Mouse (Mus musculus): ENCODE data around the gene Pcca.

The Pcca gene

DNA sequence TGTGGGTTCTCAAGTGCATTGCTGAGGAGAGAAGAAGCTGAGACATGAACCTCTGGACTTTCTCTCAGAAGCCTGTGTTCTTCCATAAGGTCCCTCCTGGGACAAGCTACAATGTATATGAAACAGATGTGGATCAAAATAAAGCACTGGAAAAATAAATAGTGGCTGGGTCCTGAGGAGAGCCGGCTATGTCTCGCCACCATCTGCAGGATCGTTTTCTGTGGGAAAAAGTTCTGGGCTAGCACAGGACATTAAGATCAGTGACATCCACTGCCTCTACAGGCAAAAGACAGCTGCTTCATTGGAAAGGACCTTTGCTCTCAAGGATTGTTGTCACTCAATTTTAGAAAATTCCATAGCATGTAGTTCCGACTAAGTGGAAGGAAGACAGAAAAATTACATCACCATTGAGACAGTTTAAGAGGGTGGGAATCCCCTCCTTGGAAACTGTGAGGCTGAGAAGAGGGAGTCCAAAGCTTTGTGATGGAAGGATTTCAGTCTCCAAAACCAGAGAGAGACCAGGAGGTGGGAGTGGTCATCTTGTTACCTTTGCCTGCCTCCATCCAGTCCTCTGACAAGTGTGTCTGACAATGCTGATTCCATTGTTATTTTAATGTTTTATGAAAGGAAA lies 196.9 kb downstream of the Pcca start:
- DNase-seq (ENCODE audit: low read depth in 2 of 2, low spot score in 2 of 2), result no peak

DNA sequence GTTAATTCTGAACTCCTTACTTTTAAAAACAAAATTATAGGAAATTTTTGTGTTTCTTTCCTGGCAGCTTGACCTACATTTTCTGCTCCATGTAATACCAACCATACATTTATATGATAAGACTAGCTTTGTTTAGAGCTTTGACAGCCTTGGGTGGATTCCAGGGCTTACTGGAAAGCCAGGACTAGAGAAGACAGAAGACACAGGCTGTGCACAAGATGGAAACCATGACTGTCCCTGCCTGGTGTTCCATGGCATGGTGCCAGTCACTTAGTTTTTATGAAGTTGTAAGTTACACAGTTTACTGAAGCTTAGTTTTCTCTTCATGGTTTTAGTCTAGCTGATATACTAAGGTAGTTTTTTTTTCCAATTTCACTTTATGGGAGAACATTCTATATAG lies 202.7 kb downstream of the Pcca start:
- no peak for DNase-seq (ENCODE audit: low read depth in 2 of 2, low spot score in 2 of 2)

DNA sequence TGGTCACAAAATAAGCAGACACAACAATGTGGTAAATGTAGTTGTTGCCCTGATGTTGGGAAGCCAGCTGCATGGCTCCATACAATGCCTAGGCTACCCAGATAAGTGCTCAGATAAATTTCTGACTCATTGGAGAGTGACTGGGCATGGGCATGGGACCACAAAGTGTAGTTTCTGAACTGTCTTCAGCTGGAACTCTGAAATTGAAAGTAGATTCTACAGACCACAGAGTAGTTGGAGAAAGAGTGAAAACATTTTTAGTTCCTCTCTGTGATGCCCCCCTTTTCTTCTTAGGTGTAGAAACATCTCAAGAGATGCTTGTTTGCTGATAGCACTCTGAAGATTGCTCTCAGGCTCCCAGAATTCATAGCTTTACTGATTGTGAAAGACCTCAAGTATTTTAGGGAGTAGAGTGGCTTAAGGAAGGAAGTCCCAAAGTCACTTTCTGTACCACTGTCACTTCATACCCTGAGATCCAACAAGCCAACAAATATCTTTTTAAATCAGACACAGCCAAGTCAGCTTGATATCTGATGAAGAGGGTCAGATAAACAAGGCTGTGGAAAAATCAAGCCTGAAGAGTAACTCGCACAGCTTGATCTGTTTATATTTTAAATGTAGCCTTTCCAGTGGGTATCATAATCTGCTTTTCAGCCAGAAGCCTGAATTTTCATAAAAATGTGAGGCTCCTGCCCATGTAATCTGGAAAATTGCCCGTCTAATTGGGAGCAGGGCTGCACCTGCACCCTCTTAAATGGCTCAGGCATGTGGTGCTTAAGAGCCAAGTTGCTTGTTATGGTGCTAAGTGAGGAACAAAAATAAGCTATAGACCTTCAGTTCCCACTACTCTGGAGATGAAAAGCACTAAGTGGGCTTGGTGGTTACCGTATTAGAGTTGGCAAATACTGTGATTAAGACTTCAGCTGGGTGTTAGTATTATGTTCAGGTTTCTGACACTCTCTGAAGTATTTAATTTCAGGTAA lies 214.0 kb downstream of the Pcca start:
- DNase-seq (ENCODE audit: low read depth in 2 of 2, low spot score in 2 of 2), result no peak

DNA sequence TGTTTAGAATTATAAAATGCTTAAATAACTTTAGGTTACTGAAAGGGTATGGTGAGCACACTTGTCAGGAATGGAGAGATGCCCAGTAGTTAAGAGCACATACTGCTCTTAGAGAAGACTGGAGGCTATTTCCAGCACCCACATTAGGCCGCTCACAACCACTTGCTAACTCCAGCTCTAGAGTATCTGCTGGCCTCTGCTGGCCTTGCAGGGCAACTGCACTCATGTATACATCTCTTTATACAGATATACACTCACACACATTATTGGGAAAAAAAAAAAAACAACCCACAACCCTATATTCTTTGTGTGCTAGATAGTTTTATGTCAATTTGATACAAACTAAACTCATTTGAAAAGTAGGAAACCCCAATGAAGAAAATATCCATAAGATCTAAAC lies 217.4 kb downstream of the Pcca start:
- DNase-seq (ENCODE audit: low read depth in 2 of 2, low spot score in 2 of 2), result no peak

DNA sequence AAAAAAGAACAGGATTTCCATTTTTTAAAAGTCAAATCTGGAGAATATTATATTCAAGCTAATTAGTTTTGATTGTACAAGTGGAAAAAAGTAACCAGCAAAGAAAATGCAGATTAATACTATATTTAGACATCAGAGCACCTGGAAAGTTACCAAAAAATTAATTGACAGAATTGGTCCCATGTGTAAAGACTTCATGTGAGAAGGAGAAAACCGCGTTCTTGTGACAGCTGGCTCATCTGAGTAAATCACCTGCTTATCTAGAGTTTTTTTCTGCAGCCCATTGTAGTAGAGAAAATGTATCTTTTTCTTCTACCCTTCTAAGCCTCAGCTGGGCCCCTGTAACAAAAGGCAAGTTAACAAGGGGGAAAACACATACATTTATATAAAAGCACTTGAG lies 219.2 kb downstream of the Pcca start:
- no peak for DNase-seq (ENCODE audit: low read depth in 2 of 2, low spot score in 2 of 2)

DNA sequence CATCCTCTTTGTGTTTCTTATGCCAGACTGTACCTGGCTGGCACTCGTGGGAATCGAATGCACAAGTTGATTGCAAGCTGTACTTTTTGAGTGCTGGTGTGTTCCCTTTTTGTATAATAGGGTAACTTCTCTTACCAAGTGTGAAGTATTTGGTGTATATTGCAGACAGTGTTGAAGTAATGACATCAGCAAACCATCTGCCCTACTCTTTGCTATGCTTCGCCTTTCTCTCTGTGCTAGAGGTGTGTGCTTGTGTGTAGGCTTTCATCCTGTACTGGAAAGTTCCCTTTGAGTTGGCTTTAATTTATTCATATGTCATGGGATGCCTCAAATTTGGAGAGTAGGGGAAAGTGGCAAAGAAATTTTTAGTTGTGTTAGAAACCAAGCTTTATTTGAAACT lies 220.2 kb downstream of the Pcca start:
- no peak for DNase-seq (ENCODE audit: low read depth in 2 of 2, low spot score in 2 of 2)

DNA sequence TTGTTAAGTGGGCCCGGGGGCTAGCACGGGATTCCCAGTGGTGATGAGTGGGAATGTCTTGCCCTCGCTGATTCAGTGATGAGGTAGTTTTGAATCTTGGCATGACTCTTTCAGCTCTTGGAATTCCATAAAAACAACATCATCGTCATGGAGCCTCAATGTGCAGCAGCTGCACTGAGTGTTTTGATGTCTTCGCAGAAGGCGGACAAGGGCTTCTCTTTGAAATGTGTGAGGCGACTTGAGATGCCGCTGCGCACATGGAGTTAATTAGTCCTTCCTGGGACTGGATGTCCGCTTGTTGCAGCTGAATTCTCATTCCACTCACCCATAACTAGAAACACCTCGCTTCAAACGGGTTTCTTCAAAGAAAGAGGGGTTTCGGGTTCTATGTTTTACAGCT lies 221.4 kb downstream of the Pcca start:
- no peak for DNase-seq (ENCODE audit: low read depth in 2 of 2, low spot score in 2 of 2)

DNA sequence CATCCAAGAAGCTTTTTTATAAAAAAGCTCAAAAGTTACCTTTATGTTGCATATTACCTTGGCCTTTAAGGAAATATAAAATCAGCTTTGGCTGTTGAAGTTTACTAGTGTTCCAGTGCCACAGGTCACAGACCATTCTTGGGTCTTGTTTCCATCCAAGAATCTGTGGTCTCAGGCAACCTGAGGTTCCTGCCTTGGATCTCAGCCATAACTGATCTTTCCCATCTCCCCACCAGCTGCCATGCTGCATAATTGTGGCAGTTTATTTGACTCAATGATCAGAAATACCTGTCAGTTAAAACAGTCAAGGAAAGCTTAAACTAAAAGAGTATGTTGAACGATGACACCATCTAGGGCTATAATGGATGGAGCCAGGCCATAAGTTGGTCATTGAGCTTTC lies 222.5 kb downstream of the Pcca start:
- DNase-seq (ENCODE audit: low read depth in 2 of 2, low spot score in 2 of 2), result no peak

DNA sequence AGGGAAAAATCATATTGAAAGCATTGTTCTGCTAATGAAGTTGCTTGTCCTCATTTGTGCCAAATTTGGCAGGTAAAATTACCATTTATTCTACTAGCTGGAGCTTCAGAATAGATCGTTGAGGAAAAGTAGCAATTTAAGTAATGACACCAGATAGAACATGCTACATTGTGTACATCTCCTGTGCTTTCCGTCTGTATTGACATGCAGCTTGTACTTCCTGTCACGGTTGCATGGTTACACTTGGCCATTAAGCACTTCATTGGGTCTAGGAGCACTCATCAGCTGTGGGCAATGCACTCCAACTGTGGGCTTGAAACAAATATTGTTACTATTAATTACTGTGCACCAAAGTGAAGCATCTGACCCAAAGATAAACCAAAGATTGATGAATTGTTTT lies 225.8 kb downstream of the Pcca start:
- DNase-seq (ENCODE audit: low read depth in 2 of 2, low spot score in 2 of 2), result no peak

DNA sequence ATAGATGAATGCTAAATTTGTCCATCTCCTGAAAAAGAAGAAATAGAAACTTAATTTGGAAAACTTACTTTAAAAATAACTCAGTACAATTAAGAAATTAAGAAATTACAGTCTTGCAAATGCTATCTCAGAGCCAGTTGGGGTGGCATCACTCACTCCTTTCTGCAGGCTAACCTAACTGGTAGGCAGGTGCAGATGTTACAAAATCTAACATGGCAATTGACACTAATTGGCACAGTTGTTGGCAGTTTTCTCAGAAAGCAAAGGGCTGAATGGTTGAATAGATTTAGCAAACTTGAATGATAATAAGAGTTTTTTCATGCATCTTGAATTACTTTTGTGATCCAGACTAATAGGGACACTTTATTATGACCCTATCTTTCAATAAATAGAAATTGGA lies 226.7 kb downstream of the Pcca start:
- DNase-seq (ENCODE audit: low read depth in 2 of 2, low spot score in 2 of 2), result no peak

DNA sequence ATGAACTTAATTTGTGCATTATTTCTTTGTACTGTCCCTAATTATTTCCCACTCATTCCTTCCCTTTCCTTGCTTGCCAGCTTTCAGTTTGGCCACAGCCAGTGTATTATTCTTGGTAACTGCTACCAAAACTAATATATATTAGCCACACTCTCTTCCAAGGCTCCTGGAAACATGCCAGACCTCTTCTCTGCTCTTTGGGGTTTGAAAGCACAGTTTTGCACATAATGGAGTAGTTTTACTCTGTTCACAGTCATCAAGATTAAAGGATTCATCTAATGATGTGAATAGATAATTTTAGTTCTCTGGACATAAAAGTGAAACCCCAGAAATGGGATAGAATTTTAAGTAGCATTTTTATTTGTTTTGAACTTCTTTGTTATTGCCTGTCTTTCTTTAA lies 228.5 kb downstream of the Pcca start:
- no peak for DNase-seq (ENCODE audit: low read depth in 2 of 2, low spot score in 2 of 2)

DNA sequence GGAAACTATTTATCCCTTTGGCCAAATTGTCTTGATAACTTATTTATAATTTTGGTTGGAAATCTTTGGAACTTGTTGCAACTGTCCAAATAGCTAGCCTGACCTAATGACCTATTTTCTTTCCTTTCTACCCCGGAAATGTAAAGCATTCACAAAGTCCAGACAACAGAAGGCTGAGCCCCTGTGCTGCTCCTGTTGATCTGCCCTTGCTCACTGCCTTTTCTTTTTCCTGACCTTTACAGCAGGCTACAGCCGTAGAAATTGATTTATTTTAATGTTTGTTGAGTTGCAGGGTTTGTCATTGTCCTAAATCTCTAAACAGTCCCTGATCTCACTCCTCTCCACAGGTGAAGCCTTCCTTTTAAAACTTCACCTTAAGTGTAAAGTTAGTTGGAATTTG lies 231.8 kb downstream of the Pcca start:
- no peak for DNase-seq (ENCODE audit: low read depth in 2 of 2, low spot score in 2 of 2)

DNA sequence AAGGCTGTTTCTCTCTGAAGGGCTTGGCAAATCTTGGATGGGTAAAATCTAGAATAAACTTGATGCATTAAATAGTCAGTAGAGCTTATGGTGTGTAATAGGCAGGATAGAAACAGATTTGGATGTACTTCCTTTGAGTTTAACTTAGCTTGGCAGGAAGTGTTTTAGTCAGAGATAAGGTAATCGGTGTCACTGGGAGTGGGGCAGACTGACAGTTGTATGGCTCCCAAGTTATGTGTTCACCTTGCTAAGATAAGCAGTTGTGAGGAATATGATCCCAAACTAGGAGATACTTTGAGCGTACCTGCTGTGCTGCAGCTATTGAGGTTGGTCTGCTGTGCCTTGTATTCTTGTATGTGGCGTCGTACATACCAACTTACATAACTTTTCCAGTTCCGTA lies 232.3 kb downstream of the Pcca start:
- DNase-seq (ENCODE audit: low read depth in 2 of 2, low spot score in 2 of 2), result no peak

DNA sequence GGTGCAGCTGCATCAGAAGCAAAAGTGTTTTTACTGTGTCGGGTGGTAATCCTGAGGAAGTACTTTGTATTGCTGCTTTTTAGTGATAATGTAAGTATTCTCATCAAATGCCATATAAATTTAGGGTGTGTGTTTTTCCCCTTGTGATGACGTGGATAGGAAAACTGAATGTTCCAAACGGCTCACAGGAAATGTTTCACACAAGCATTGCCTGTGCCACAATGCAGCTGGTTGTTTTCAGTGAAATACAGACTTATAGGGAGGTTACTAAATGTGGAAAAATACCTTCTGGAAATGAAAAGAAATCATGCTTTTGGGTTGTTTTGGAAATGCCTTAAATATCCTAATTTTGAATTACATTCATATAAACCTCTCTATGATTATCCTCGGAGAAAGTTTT lies 250.6 kb downstream of the Pcca start:
- DNase-seq (ENCODE audit: low read depth in 2 of 2, low spot score in 2 of 2), result no peak

DNA sequence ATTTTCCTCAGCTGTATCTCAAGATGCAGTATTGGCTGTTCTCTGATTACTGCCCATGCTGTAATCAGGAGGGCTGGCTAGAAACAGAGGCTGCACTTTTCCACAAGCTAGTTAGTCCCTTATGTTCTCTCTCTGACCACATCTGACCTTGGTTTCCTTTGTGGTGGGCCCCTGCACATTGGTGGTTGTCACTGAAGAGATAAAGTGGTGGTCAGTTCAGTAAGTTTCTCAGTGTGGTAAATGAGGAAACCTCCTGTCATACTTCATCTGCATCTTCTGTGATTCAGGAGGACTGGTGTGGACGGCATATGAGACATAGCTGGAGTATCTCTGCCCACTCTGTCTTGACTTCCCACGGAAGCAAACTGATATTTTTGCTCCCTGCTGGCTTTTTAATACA lies 254.1 kb downstream of the Pcca start:
- DNase-seq (ENCODE audit: low read depth in 2 of 2, low spot score in 2 of 2), result no peak

DNA sequence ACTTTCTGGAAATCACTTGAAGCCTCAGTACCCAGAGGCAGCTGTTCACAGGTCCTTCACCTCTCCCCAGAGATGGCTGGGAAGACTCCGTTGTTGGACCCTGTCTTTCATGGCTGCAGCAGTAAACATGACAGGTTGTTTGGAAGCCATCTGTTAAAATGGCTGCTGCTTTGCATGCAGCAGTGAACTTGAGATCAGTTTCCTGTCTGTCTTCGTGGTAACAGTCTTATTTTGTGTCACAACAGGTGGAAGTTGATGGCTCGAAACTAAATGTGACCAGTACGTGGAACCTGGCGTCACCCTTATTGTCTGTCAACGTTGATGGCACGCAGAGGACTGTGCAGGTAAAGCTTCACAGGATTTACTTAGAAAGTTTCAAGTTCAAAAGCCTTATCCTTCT lies 256.0 kb downstream of the Pcca start:
- no peak for DNase-seq (ENCODE audit: low read depth in 2 of 2, low spot score in 2 of 2)

DNA sequence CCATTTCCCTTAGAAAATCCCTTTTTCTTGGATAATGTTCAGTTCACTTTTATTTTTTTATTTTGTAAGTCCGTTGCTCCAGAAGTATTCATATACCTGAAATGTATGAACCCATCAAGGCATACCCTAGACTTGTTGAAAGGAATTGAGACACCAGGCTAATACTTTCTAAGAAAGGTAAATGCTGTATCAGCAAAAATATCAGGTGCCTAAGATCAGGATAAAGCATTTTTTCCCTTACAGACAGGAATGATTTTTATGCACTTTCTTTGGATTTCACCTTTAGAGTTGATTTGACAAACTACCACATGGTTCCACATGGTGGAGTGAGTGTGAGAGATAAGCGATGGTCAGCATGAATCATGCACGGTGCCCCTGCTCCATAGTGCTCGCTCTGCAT lies 259.2 kb downstream of the Pcca start:
- no peak for DNase-seq (ENCODE audit: low read depth in 2 of 2, low spot score in 2 of 2)

DNA sequence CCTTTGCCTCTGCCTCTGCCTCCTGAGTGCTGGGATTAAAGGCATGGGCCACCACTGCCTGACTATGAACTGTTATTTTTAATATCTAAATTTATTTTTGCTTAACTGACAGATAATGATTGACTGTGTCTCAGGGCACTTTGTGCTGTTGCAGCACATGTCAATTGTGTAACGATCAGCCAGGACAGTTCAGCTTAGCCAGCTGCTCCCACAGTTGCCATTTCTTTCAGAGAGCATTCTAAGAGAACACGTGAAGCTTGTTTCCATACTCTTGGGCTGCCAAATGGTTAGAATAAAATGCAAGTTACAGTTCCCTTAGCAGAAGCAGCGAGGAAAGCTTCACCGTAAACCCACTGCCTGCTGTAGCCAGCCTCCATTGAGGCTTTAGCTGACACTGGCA lies 266.2 kb downstream of the Pcca start:
- DNase-seq (ENCODE audit: low read depth in 2 of 2, low spot score in 2 of 2), result no peak

DNA sequence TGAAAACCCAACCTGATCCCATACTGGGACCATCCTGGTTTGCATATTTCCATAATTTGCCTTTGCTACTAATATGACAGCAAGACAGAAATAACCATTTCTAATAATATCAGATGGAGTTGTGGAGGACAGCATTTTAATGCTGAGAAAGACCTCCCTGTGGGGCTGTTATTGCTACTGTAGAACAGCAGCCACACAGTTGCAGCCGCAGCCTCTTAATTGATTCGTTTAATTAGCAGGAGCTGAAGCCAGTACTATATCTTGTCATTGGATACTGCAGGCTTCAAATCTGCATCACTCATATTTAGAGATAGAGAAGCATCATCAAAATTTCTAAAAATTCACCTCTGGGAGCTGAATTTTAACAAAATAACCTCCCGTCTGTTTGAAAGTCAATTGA lies 286.9 kb downstream of the Pcca start:
- DNase-seq (ENCODE audit: low read depth in 2 of 2, low spot score in 2 of 2), result no peak

DNA sequence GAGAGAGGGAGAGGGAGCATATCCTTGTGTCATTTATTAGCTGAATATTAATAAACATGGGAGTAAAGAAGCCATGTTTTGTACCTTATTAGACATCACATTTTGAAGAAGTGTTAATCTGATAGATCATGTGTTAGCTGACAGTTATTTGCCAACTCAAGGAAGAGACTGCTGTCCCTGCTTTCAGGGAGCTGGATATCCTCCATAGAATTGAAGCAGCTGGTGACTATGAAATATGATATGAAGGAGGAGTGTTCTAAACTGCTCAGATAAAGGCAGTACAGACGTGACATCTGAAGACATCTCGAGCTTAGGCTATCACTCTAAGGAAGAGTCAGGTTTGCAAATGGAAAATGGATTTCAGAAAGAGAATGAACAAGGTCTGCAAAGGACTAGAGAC lies 289.7 kb downstream of the Pcca start:
- DNase-seq (ENCODE audit: low read depth in 2 of 2, low spot score in 2 of 2), result no peak

DNA sequence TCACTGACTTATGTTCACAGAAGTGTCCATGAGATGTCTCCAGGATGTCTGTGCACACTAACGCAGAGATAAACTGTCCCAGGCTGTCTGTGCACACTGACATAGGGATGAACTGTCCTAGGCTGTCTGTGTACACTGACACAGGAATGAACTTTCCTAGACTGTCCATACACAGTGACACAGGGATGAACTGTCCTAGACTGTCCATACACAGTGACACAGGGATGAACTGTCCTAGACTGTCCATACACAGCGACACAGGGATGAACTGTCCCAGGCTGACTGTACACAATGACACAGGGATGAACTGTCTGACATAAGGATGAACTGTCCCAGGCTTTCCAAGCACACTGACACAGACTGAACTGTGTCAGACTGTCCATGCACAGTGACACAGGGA lies 291.3 kb downstream of the Pcca start:
- no peak for DNase-seq (ENCODE audit: low read depth in 2 of 2, low spot score in 2 of 2)

DNA sequence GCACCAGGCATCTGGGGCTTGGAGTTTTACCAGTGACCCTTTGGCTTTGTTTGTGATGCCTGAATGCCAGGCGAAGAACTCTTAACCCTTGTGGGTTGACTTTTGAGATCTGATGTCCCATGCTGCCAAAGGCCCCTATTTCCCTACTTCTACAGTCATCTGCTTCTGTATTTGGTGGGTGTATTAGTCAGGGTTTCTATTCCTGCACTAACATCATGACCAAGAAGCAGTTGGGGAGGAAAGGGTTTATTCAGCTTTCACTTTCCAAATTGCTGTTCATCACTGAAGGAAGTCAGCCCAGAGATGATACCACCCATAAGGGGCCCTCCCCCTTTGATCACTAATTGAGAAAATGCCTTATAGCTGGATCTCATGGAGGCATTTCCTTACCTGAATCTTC lies 296.3 kb downstream of the Pcca start:
- DNase-seq (ENCODE audit: low read depth in 2 of 2, low spot score in 2 of 2), result no peak

DNA sequence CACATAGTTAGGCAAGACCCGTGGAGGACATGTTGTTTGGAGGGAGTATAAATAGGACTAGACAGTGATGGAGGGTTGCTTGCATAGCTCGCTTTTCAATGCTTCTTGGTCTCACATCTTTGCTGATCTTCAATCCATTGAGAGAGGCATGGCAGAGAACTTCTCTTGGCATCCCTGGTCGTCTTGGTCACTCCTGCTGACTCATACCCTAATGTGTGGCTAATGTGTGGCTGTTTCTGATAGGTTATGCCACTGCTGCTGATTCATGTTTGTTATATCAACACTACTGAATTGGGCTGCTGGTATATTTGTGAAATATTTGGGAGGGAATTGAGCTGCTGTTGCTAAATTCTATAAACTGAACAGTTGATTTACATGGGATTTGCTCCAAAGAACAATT lies 299.5 kb downstream of the Pcca start:
- DNase-seq (ENCODE audit: low read depth in 2 of 2, low spot score in 2 of 2), result no peak

Data from CD8-positive naive resting alpha-beta T cell, adult 2 months (primary cell).